Comparison of ENCODE assay signal across 8 mouse cellular contexts in the genomic region with DNA sequence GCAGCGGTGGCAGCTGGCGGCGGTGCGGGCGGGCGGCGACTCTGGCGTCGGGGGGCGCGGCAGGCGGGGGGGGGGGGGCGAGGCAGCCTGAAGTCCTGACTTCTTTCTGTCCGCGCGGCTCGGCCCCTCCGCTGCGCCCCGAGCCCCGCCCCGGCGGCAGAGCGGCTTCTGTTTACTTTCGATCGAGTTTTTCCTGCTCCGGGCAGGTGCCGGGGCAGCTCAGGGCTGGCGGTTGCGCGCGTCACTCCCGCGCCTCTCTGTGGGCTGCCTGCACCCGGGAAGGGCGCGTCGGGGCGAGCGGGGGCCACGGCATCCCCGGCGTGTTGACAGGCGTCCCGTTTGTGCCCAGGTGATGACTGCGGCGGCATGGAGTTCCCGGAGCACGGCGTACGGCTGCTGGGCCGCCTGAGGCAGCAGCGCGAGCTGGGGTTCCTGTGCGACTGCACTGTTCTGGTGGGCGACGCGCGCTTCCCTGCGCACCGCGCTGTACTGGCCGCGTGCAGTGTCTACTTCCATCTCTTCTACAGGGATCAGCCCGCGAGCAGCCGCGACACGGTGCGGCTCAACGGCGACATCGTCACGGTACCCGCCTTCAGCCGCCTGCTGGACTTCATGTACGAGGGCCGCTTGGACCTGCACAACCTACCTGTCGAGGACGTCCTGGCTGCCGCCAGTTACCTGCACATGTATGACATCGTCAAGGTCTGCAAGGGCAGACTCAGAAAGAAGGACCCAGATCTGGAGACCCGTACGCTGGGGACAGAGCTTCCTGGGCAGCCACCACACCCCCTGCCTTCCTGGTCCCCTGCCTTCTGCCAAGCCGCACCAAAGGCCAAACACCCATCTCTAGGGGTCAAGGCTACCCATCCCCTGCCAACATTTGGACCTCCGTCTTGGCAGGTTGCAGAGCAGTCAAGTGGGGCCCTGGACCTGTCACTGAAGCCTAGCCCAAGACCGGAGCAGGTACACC. TPM values are rescaled to one million over a fixed set of nuclear protein-coding genes. Genes with fewer than 3 reads are reported as not detected.
DNase-seq lines count a peak whose midpoint lies in the region; ATAC-seq and TF ChIP-seq lines count a peak whose summit lies in the region.

No protein-coding gene starts in this region.

- H3K4me2 ChIP-seq in forebrain, postnatal 0 days (ENCODE audit: low read depth) = peak overlapping the region; percentile 94

- no peaks in the 10 kb centered on the region for H3K27me3 ChIP-seq in MEL (ENCODE audit: control insufficient read depth in 1 of 2, insufficient read depth in 2 of 2, low read length in 2 of 2)
- H3K27me3 ChIP-seq in forebrain, postnatal 0 days (ENCODE audit: insufficient read depth, low read length) = peaks cover 21% of the 10 kb centered on the region
- H3K27me3 ChIP-seq in megakaryocyte, embryonic 14.5 days (replicated peaks) = peaks cover 78% of the 10 kb centered on the region

- no peak for TF ChIP-seq CTCF in MEL (IDR thresholded peaks at IDR 0.05 in 2 of 3, conservative IDR thresholded peaks at IDR 0.05 in 1 of 3; ENCODE audit: control insufficient read depth in 1 of 3, insufficient read depth in 1 of 3, low read depth in 2 of 3, low read length in 3 of 3, poor library complexity in 1 of 3, severe bottlenecking in 1 of 3)
- TF ChIP-seq CTCF in forebrain, postnatal 0 days (IDR thresholded peaks at IDR 0.05; ENCODE audit: low read depth) = peak; percentile 28; the same call in 1 of the 2 replicates

- TF ChIP-seq EP300 in MEL (IDR thresholded peaks at IDR 0.05; ENCODE audit: low read depth in 1 of 2, low read length in 2 of 2) = no peak; a peak in 1 of 4 replicates

- H3K4me1 ChIP-seq in MEL (ENCODE audit: control insufficient read depth in 1 of 2, insufficient read depth in 2 of 2, low read length in 2 of 2) = peaks cover 4 to 35% of the 10 kb centered on the region in 2 experiments
- peaks cover 9% of the 10 kb centered on the region; the same call in 1 of the 2 replicates for H3K4me1 ChIP-seq in forebrain, postnatal 0 days (ENCODE audit: insufficient read depth)
- H3K4me1 ChIP-seq in megakaryocyte, embryonic 14.5 days = peaks cover 78% of the 10 kb centered on the region

- peak overlapping the region; percentile 78 for H3K9ac ChIP-seq in MEL (ENCODE audit: control insufficient read depth, low read depth, low read length, poor library complexity, severe bottlenecking)
- H3K9ac ChIP-seq in forebrain, postnatal 0 days = peak overlapping the region; percentile 51

- TF ChIP-seq RAD21 in MEL (IDR thresholded peaks at IDR 0.05; ENCODE audit: low read depth, low read length) = no peak

- no peaks in the 10 kb centered on the region for H3K9me3 ChIP-seq in MEL (replicated peaks; ENCODE audit: insufficient read depth, low read length)
- no peaks in the 10 kb centered on the region for H3K9me3 ChIP-seq in forebrain, postnatal 0 days (ENCODE audit: low read length)
- H3K9me3 ChIP-seq in megakaryocyte, embryonic 14.5 days = no peaks in the 10 kb centered on the region

- TF ChIP-seq POLR2A in MEL (IDR thresholded peaks at IDR 0.05; ENCODE audit: control insufficient read depth in 1 of 2, insufficient read depth in 1 of 2, low read depth in 1 of 2, low read length in 2 of 2, poor library complexity in 1 of 2) = no peak

- H3K79me2 ChIP-seq in MEL (ENCODE audit: control insufficient read depth, insufficient read depth, low read length, poor library complexity) = peaks cover 5% of the 10 kb centered on the region; the same call in 1 of the 2 replicates

- no peak overlapping the region for H3K27ac ChIP-seq in MEL (ENCODE audit: control insufficient read depth, low read depth, low read length)
- H3K27ac ChIP-seq in forebrain, postnatal 0 days (ENCODE audit: low read depth, low read length) = no peak overlapping the region

- WGBS in forebrain, postnatal 0 days = 5% methylated on average over 72 of the region's 87 CpGs

- H3K36me3 ChIP-seq in MEL (ENCODE audit: control insufficient read depth in 1 of 2, insufficient read depth in 2 of 2, low read length in 2 of 2) = peaks cover 0 to 11% of the 10 kb centered on the region in 2 experiments; a peak in 2 of 4 replicates
- H3K36me3 ChIP-seq in forebrain, postnatal 0 days (ENCODE audit: insufficient read depth) = no peaks in the 10 kb centered on the region
- H3K36me3 ChIP-seq in megakaryocyte, embryonic 14.5 days (replicated peaks; ENCODE audit: low read length) = no peaks in the 10 kb centered on the region

- ATAC-seq in forebrain, postnatal 0 days = peak; percentile 56
- ATAC-seq in megakaryocyte progenitor cell, adult 5-6 weeks (replicated peaks; ENCODE audit: poor library complexity) = no peak

- peak overlapping the region; percentile 69 to 95 for H3K4me3 ChIP-seq in MEL (ENCODE audit: control insufficient read depth in 1 of 2, insufficient read depth in 1 of 2, low read depth in 2 of 2, low read length in 2 of 2)
- peak overlapping the region; percentile 49 for H3K4me3 ChIP-seq in forebrain, postnatal 0 days (ENCODE audit: low read depth, low read length)
- H3K4me3 ChIP-seq in megakaryocyte, embryonic 14.5 days (replicated peaks) = peak overlapping the region; percentile 96

- peak; percentile 44 for DNase-seq in adrenal gland, adult 2 months
- DNase-seq in adrenal gland, postnatal 4 days (ENCODE audit: low spot score in 2 of 2) = no peak
- peak; percentile 80 for DNase-seq in MEL (ENCODE audit: low read depth, low spot score)
- peak; percentile 35 for DNase-seq in forebrain, postnatal 0 days
- DNase-seq in kidney, postnatal 25 days = peak; percentile 36 to 72
- DNase-seq in thymus, postnatal 36 days = peak; percentile 50 to 60

RNA-seq across cellular contexts. Expression of gene Zbtb42, which starts 0.7 kb away (rescaled TPM):
- 10 to 100 TPM in 1 of 2 experiments, 1 to 10 TPM in 1; 5.5 to 15.8 TPM for total RNA-seq in adrenal gland, adult 2 months (2021)
- polyA plus RNA-seq in adrenal gland, adult 2 months (2012; rRNA removed) = 25.5 and 32.6 TPM in 2 replicates
- 1 to 10 TPM; 6.4 to 6.8 TPM for total RNA-seq in adrenal gland, postnatal 4 days (2021)
- total RNA-seq in MEL (2012; rRNA removed) = 4.5 and 7.6 TPM in 2 replicates
- 10 to 100 TPM in 1 of 2 experiments, not detected in 1; 11.4 TPM for polyA plus RNA-seq in MEL (2012; ENCODE audit: insufficient read depth in 1 of 2, insufficient read length in 2 of 2, low read depth in 1 of 2, low replicate concordance in 2 of 2, missing spikeins in 1 of 2)
- 1.0 and 3.5 TPM in 2 replicates for total RNA-seq in forebrain, postnatal 0 days (2014; rRNA removed)
- polyA plus RNA-seq in forebrain, postnatal 0 days (2015; fragmentation: Nextera tagmentation; extraction: Ambion mirVana) = 0.77 and 1.2 TPM in 2 replicates
- polyA plus RNA-seq in megakaryocyte, embryonic 14.5 days (2012; ENCODE audit: insufficient read depth, low replicate concordance) = 0.52 and 0.72 TPM in 2 replicates
- total RNA-seq in megakaryocyte progenitor cell, adult 5-6 weeks (2015) = 1.8 and 2.1 TPM in 2 replicates
- 0.54 and 0.92 TPM in 2 replicates for total RNA-seq in megakaryocyte progenitor cell, adult 5-6 weeks (2017)

RNA-seq across cellular contexts. Expression of gene Akt1, which starts 4.6 kb away (rescaled TPM):
- total RNA-seq in adrenal gland, adult 2 months (2021) = 100 to 1,000 TPM; 267 to 369 TPM
- polyA plus RNA-seq in adrenal gland, adult 2 months (2012; rRNA removed) = 291 and 463 TPM in 2 replicates
- total RNA-seq in adrenal gland, postnatal 4 days (2021) = 100 to 1,000 TPM; 334 to 351 TPM
- total RNA-seq in MEL (2012; rRNA removed) = 289 and 322 TPM in 2 replicates
- 100 to 1,000 TPM; 764 to 827 TPM for polyA plus RNA-seq in MEL (2012; ENCODE audit: insufficient read depth in 1 of 2, insufficient read length in 2 of 2, low read depth in 1 of 2, low replicate concordance in 2 of 2, missing spikeins in 1 of 2)
- 213 and 215 TPM in 2 replicates for total RNA-seq in forebrain, postnatal 0 days (2014; rRNA removed)
- 117 TPM in 2 replicates for polyA plus RNA-seq in forebrain, postnatal 0 days (2015; fragmentation: Nextera tagmentation; extraction: Ambion mirVana)
- polyA plus RNA-seq in megakaryocyte, embryonic 14.5 days (2012; ENCODE audit: insufficient read depth, low replicate concordance) = 237 and 415 TPM in 2 replicates
- total RNA-seq in megakaryocyte progenitor cell, adult 5-6 weeks (2015) = 84.3 and 85.6 TPM in 2 replicates
- 74.8 and 96.1 TPM in 2 replicates for total RNA-seq in megakaryocyte progenitor cell, adult 5-6 weeks (2017)

RNA-seq across cellular contexts. Expression of gene Siva1, which starts 34.8 kb away (rescaled TPM):
- 10 to 100 TPM; 23.6 to 53.6 TPM for total RNA-seq in adrenal gland, adult 2 months (2021)
- polyA plus RNA-seq in adrenal gland, adult 2 months (2012; rRNA removed) = 49.1 and 67.3 TPM in 2 replicates
- total RNA-seq in adrenal gland, postnatal 4 days (2021) = 10 to 100 TPM; 69.9 to 72.6 TPM
- total RNA-seq in MEL (2012; rRNA removed) = 591 and 659 TPM in 2 replicates
- polyA plus RNA-seq in MEL (2012; ENCODE audit: insufficient read depth in 1 of 2, insufficient read length in 2 of 2, low read depth in 1 of 2, low replicate concordance in 2 of 2, missing spikeins in 1 of 2) = 100 to 1,000 TPM in 1 of 2 experiments, not detected in 1; 531 TPM
- 28.0 and 31.4 TPM in 2 replicates for total RNA-seq in forebrain, postnatal 0 days (2014; rRNA removed)
- 50.5 and 61.5 TPM in 2 replicates for polyA plus RNA-seq in forebrain, postnatal 0 days (2015; fragmentation: Nextera tagmentation; extraction: Ambion mirVana)
- polyA plus RNA-seq in megakaryocyte, embryonic 14.5 days (2012; ENCODE audit: insufficient read depth, low replicate concordance) = 33.7 and 63.6 TPM in 2 replicates
- 163 and 168 TPM in 2 replicates for total RNA-seq in megakaryocyte progenitor cell, adult 5-6 weeks (2015)
- total RNA-seq in megakaryocyte progenitor cell, adult 5-6 weeks (2017) = 291 and 325 TPM in 2 replicates

RNA-seq across cellular contexts. Expression of gene Cep170b, which starts 40.9 kb away (rescaled TPM):
- 10 to 100 TPM; 48.8 to 52.1 TPM for total RNA-seq in adrenal gland, adult 2 months (2021)
- 49.0 and 52.5 TPM in 2 replicates for polyA plus RNA-seq in adrenal gland, adult 2 months (2012; rRNA removed)
- total RNA-seq in adrenal gland, postnatal 4 days (2021) = 10 to 100 TPM; 49.2 to 56.6 TPM
- 40.0 and 49.7 TPM in 2 replicates for total RNA-seq in MEL (2012; rRNA removed)
- polyA plus RNA-seq in MEL (2012; ENCODE audit: insufficient read depth in 1 of 2, insufficient read length in 2 of 2, low read depth in 1 of 2, low replicate concordance in 2 of 2, missing spikeins in 1 of 2) = 10 to 100 TPM in 1 of 2 experiments, not detected in 1; 64.0 TPM
- total RNA-seq in forebrain, postnatal 0 days (2014; rRNA removed) = 67.0 and 86.7 TPM in 2 replicates
- polyA plus RNA-seq in forebrain, postnatal 0 days (2015; fragmentation: Nextera tagmentation; extraction: Ambion mirVana) = 22.4 and 31.6 TPM in 2 replicates
- 2.2 and 5.6 TPM in 2 replicates for polyA plus RNA-seq in megakaryocyte, embryonic 14.5 days (2012; ENCODE audit: insufficient read depth, low replicate concordance)
- total RNA-seq in megakaryocyte progenitor cell, adult 5-6 weeks (2015) = 0.59 and 2.1 TPM in 2 replicates
- 1.1 and 4.7 TPM in 2 replicates for total RNA-seq in megakaryocyte progenitor cell, adult 5-6 weeks (2017)

RNA-seq across cellular contexts. Expression of gene Adssl1, which starts 59.5 kb away (rescaled TPM):
- 10 to 100 TPM; 10.7 to 39.1 TPM for total RNA-seq in adrenal gland, adult 2 months (2021)
- polyA plus RNA-seq in adrenal gland, adult 2 months (2012; rRNA removed) = 10.6 and 11.0 TPM in 2 replicates
- 10 to 100 TPM; 17.1 to 19.5 TPM for total RNA-seq in adrenal gland, postnatal 4 days (2021)
- 36.0 and 58.2 TPM in 2 replicates for total RNA-seq in MEL (2012; rRNA removed)
- 10 to 100 TPM in 1 of 2 experiments, not detected in 1; 63.9 TPM for polyA plus RNA-seq in MEL (2012; ENCODE audit: insufficient read depth in 1 of 2, insufficient read length in 2 of 2, low read depth in 1 of 2, low replicate concordance in 2 of 2, missing spikeins in 1 of 2)
- 1.8 and 2.2 TPM in 2 replicates for total RNA-seq in forebrain, postnatal 0 days (2014; rRNA removed)
- 3.4 and 4.7 TPM in 2 replicates for polyA plus RNA-seq in forebrain, postnatal 0 days (2015; fragmentation: Nextera tagmentation; extraction: Ambion mirVana)
- polyA plus RNA-seq in megakaryocyte, embryonic 14.5 days (2012; ENCODE audit: insufficient read depth, low replicate concordance) = 10.1 and 38.2 TPM in 2 replicates
- 113 and 131 TPM in 2 replicates for total RNA-seq in megakaryocyte progenitor cell, adult 5-6 weeks (2015)
- total RNA-seq in megakaryocyte progenitor cell, adult 5-6 weeks (2017) = 113 and 126 TPM in 2 replicates

Comparison
In these comparisons a context has a peak if more than half of its experiments do, and no peak if none do; other contexts are left out.
1. DNase-seq: peak in adrenal gland, adult 2 months (single experiment), MEL (single experiment), forebrain, postnatal 0 days (single experiment), kidney, postnatal 25 days (2 of 2) and thymus, postnatal 36 days (2 of 2); none in adrenal gland, postnatal 4 days (0 of 2).
2. Peak in every context shown above with its lines, with median percentiles within 50 percentile points of each other: H3K4me3 ChIP-seq.